Mouse (Mus musculus) forebrain, postnatal 0 days (tissue): Measurements from ENCODE around the gene Fgf8. TPM values are rescaled to one million over a fixed set of nuclear protein-coding genes. Genes with fewer than 3 reads are reported as not detected.

ENCODE experiments used
- ATAC-seq: fragments of 200-750 bp; cut with Nextera tagmentation; 2 replicates; pipeline ENCODE4 v1.8.0; 2017; ENCODE audit warnings: mild to moderate bottlenecking, moderate library complexity
- DNase-seq: peaks from one replicate; pipeline ENCODE4 v3.0.0-alpha.2; 2015
- H3K27ac ChIP-seq: fragments of 300-500 bp; sonication (generic); 2 replicates; pipeline ENCODE4 v1.5.1; 2014; ENCODE audit warnings: low read depth, mild to moderate bottlenecking, antibody characterized with exemption, low read length, moderate library complexity, mixed read lengths
- H3K27me3 ChIP-seq: fragments of 300-500 bp; sonication (generic); 2 replicates; pipeline ENCODE4 v1.6.1; 2014; ENCODE audit warnings: mild to moderate bottlenecking, low read length, mixed read lengths; ENCODE audit not compliant: insufficient read depth
- H3K36me3 ChIP-seq: fragments of 300-500 bp; sonication (generic); 2 replicates; pipeline ENCODE4 v1.6.1; 2014; ENCODE audit warnings: mild to moderate bottlenecking, moderate library complexity; ENCODE audit not compliant: insufficient read depth
- H3K4me1 ChIP-seq: fragments of 300-500 bp; sonication (generic); 2 replicates; pipeline ENCODE4 v1.6.1; 2014; ENCODE audit warnings: antibody characterized with exemption; ENCODE audit not compliant: insufficient read depth
- H3K4me2 ChIP-seq: fragments of 300-500 bp; sonication (generic); 2 replicates; pipeline ENCODE4 v1.6.1; 2014; ENCODE audit warnings: low read depth, mild to moderate bottlenecking, moderate library complexity
- H3K4me3 ChIP-seq: fragments of 300-500 bp; sonication (generic); 2 replicates; pipeline ENCODE4 v1.5.1; 2014; ENCODE audit warnings: low read depth, low read length, mixed read lengths
- H3K9ac ChIP-seq: fragments of 300-500 bp; sonication (generic); 2 replicates; pipeline ENCODE4 v1.6.1; 2014; ENCODE audit warnings: mild to moderate bottlenecking
- H3K9me3 ChIP-seq: fragments of 300-500 bp; sonication (generic); 2 replicates; pipeline ENCODE4 v1.6.1; 2016; ENCODE audit warnings: low read length
- CTCF ChIP-seq: sonication (generic); IDR thresholded peaks from 2 replicates; pipeline ENCODE4 v1.5.1; 2016; ENCODE audit warnings: antibody characterized with exemption, control low read depth, low read depth
- WGBS: fragments of 180-500 bp; shearing (Covaris S2); extraction: QIAGEN DNeasy Blood & Tissue Kit; methylation state at CpG from one replicate; pipeline ENCODE4 v1.1.7; 2014; 5-methylcytosine and 5-hydroxymethylcytosine counted together
- polyA plus RNA-seq: library from polyadenylated mRNA; unstranded; fragments of >200 nt; fragmentation: Nextera tagmentation; extraction: Ambion mirVana; gene quantifications from 2 replicates; pipeline ENCODE4 v1.2.1, GENCODE M21; 2015
- total RNA-seq: library from RNA; depleted of rRNA; stranded (reverse); fragments of >200 nt; gene quantifications from 2 replicates; pipeline ENCODE4 v1.2.3, GENCODE M21; 2014

Gene Fgf8
- total and polyA plus RNA-seq, 2 experiments from 2014 or later = 0.24 to 1.00 TPM

GRCm38 (mm10) chr19:45775486-45775885, 32.8 kb upstream of the Fgf8 start:
- no peak for DNase-seq
- no peak for ATAC-seq
- peaks cover 69% of the 10 kb centered on the region for H3K36me3 ChIP-seq
- no peaks in the 10 kb centered on the region for H3K9me3 ChIP-seq
- H3K27ac ChIP-seq = no peak overlapping the region
- H3K27me3 ChIP-seq = no peaks in the 10 kb centered on the region
- H3K4me3 ChIP-seq = no peak overlapping the region
- 82% methylated on average over 2 of the region's 2 CpGs for WGBS
- 0 out of 2 replicates have a peak, but pooled peaks cover 10% of the 10 kb centered on the region for H3K4me1 ChIP-seq
- TF ChIP-seq CTCF = no peak
- no peak overlapping the region for H3K4me2 ChIP-seq
- H3K9ac ChIP-seq = no peak overlapping the region

- WGBS = 93% methylated on average over 5 of the region's 5 CpGs
- Histone ChIP-seq H3K36me3 (peaks cover 85% of the 10 kb centered on the region), H3K27me3 (no peaks in the 10 kb centered on the region), H3K4me1 (no peaks in the 10 kb centered on the region), H3K9me3 (no peaks in the 10 kb centered on the region), H3K27ac (no peak overlapping the region), H3K9ac (no peak overlapping the region), H3K4me3 (no peak overlapping the region), H3K4me2 (no peak overlapping the region)
- TF ChIP-seq CTCF = no peak
- ATAC-seq (no peak), DNase-seq (no peak)
Measured at GRCm38 (mm10) chr19:45771501-45771900, 28.8 kb upstream of the Fgf8 start.

GRCm38 (mm10) chr19:45760810-45761209, 18.1 kb upstream of the Fgf8 start:
- Histone ChIP-seq H3K9ac (no peak overlapping the region), H3K4me1 (no peaks in the 10 kb centered on the region), H3K27ac (no peak overlapping the region), H3K36me3 (peaks cover 85% of the 10 kb centered on the region), H3K4me2 (no peak overlapping the region), H3K27me3 (no peaks in the 10 kb centered on the region), H3K4me3 (no peak overlapping the region), H3K9me3 (no peaks in the 10 kb centered on the region)
- 91% methylated on average over 3 of the region's 3 CpGs for WGBS
- DNase-seq (no peak), ATAC-seq (no peak)
- TF ChIP-seq CTCF = no peak

GRCm38 (mm10) chr19:45758671-45759070, 16.0 kb upstream of the Fgf8 start:
- no peak overlapping the region for H3K9ac ChIP-seq
- H3K9me3 ChIP-seq = no peaks in the 10 kb centered on the region
- WGBS = 94% methylated on average over 5 of the region's 5 CpGs
- no peak for ATAC-seq
- H3K27me3 ChIP-seq = no peaks in the 10 kb centered on the region
- no peak overlapping the region for H3K4me3 ChIP-seq
- peaks cover 89% of the 10 kb centered on the region for H3K36me3 ChIP-seq
- no peak overlapping the region for H3K4me2 ChIP-seq
- TF ChIP-seq CTCF = no peak
- no peak overlapping the region for H3K27ac ChIP-seq
- no peak for DNase-seq
- H3K4me1 ChIP-seq = no peaks in the 10 kb centered on the region

GRCm38 (mm10) chr19:45753551-45753950, 10.8 kb upstream of the Fgf8 start:
- Histone ChIP-seq H3K27ac (no peak overlapping the region), H3K36me3 (peaks cover 59% of the 10 kb centered on the region), H3K27me3 (no peaks in the 10 kb centered on the region), H3K9ac (no peak overlapping the region), H3K4me2 (no peak overlapping the region), H3K4me1 (0 out of 2 replicates have a peak, but pooled peaks cover 3% of the 10 kb centered on the region), H3K9me3 (no peaks in the 10 kb centered on the region), H3K4me3 (no peak overlapping the region)
- ATAC-seq (no peak), DNase-seq (no peak)
- 96% methylated on average over 3 of the region's 3 CpGs for WGBS
- TF ChIP-seq CTCF = no peak

GRCm38 (mm10) chr19:45751881-45752280, 9.2 kb upstream of the Fgf8 start:
- no peaks in the 10 kb centered on the region for H3K27me3 ChIP-seq
- DNase-seq (no peak), ATAC-seq (no peak)
- no peak for TF ChIP-seq CTCF
- H3K9me3 ChIP-seq = no peaks in the 10 kb centered on the region
- no peak overlapping the region for H3K27ac ChIP-seq
- H3K4me1 ChIP-seq = 0 out of 2 replicates have a peak, but pooled peaks cover 8% of the 10 kb centered on the region
- H3K9ac ChIP-seq = no peak overlapping the region
- H3K4me2 ChIP-seq = no peak overlapping the region
- peaks cover 43% of the 10 kb centered on the region for H3K36me3 ChIP-seq
- WGBS = 93% methylated on average over 7 of the region's 7 CpGs
- H3K4me3 ChIP-seq = no peak overlapping the region

GRCm38 (mm10) chr19:45749243-45750043, 6.7 kb upstream of the Fgf8 start, which contains the start of gene Npm3:
TSS of gene Npm3 (minus strand) at chr19:45749591.
- ATAC-seq = peak; percentile 90
- Histone ChIP-seq H3K9ac (peak within 1 kb of the TSS; percentile 61), H3K4me1 (0 out of 2 replicates have a peak, but pooled peaks cover 8% of the 10 kb centered on the region), H3K4me2 (peak within 1 kb of the TSS; percentile 91), H3K27me3 (peaks cover 18% of the 10 kb centered on the region), H3K36me3 (peaks cover 21% of the 10 kb centered on the region), H3K9me3 (no peaks in the 10 kb centered on the region), H3K27ac (no peak within 1 kb of the TSS), H3K4me3 (peak within 1 kb of the TSS; percentile 64)
- peak; percentile 90 for DNase-seq
- under 1% methylated on average over 59 of the region's 60 CpGs for WGBS
- no peak for TF ChIP-seq CTCF
